Comparison of ENCODE assay signal across 8 mouse cellular contexts in genomic region chr8:70905831-70906736, GRCm38 (mm10). TPM values are rescaled to one million over a fixed set of nuclear protein-coding genes. Genes with fewer than 3 reads are reported as not detected.
DNase-seq lines count a peak whose midpoint lies in the region; ATAC-seq and TF ChIP-seq lines count a peak whose summit lies in the region.

TSS of gene Map1s (plus strand) at chr8:70905932.

- H3K79me2 ChIP-seq in liver, adult 2 months (ENCODE audit: control insufficient read depth, insufficient read depth, low read length) = no peaks in the 10 kb centered on the region

- peaks cover 12% of the 10 kb centered on the region for H3K36me3 ChIP-seq in heart, embryonic 10.5 days
- peaks cover 10% of the 10 kb centered on the region; the same call in 1 of the 2 replicates for H3K36me3 ChIP-seq in kidney, embryonic 15.5 days
- no peaks in the 10 kb centered on the region for H3K36me3 ChIP-seq in liver, adult 2 months (ENCODE audit: control insufficient read depth, insufficient read depth, low read length)

- H3K27ac ChIP-seq in bone marrow, adult 2 months (ENCODE audit: control insufficient read depth, insufficient read depth, low read depth, low read length, poor library complexity) = peak within 1 kb of the TSS; percentile 81
- H3K27ac ChIP-seq in embryonic fibroblast, embryonic 13.5 days (ENCODE audit: insufficient read depth, low read length) = peak within 1 kb of the TSS; percentile 59
- peak within 1 kb of the TSS; percentile 95 for H3K27ac ChIP-seq in heart, embryonic 10.5 days
- peak within 1 kb of the TSS; percentile 93 for H3K27ac ChIP-seq in kidney, embryonic 15.5 days
- H3K27ac ChIP-seq in liver, adult 2 months (replicated peaks; ENCODE audit: insufficient read depth, low read depth, low read length) = no peak within 1 kb of the TSS

- H3K9ac ChIP-seq in kidney, embryonic 15.5 days = peak within 1 kb of the TSS; percentile 87
- peak within 1 kb of the TSS; percentile 83 for H3K9ac ChIP-seq in liver, adult 2 months (ENCODE audit: low read depth, low read length)

- no peak for TF ChIP-seq CTCF in bone marrow, adult 2 months (IDR thresholded peaks at IDR 0.05; ENCODE audit: control insufficient read depth, insufficient read depth, low read length)
- TF ChIP-seq CTCF in embryonic fibroblast, embryonic 13.5 days (IDR thresholded peaks at IDR 0.05; ENCODE audit: borderline replicate concordance, insufficient read depth, low read length) = no peak
- TF ChIP-seq CTCF in liver, adult 2 months (IDR thresholded peaks at IDR 0.05; ENCODE audit: low read depth, low read length) = no peak

- peak; percentile 93 for ATAC-seq in kidney, embryonic 15.5 days (replicated peaks; ENCODE audit: low FRiP score)
- peak; percentile 51 for ATAC-seq in monocyte, adult 5-6 weeks (replicated peaks; ENCODE audit: insufficient number of reproducible peaks, low FRiP score, low TSS enrichment, poor library complexity, severe bottlenecking)

- peak; percentile 93 for DNase-seq in A20 (ENCODE audit: low read depth, low spot score)
- peak; percentile 95 for DNase-seq in heart, embryonic 10.5 days (ENCODE audit: low spot score)
- no peak for DNase-seq in liver, adult 2 months (ENCODE audit: extremely low read depth, low read depth, low spot score)
- DNase-seq in spleen, postnatal 4 days (ENCODE audit: low spot score in 2 of 2) = peak; percentile 79 to 91

- peak within 1 kb of the TSS; percentile 89 for H3K4me3 ChIP-seq in bone marrow, adult 2 months (replicated peaks; ENCODE audit: control insufficient read depth, low read depth, low read length)
- H3K4me3 ChIP-seq in embryonic fibroblast, embryonic 13.5 days (ENCODE audit: insufficient read depth, low read length) = peak within 1 kb of the TSS; percentile 50
- peak within 1 kb of the TSS; percentile 96 for H3K4me3 ChIP-seq in heart, embryonic 10.5 days
- H3K4me3 ChIP-seq in kidney, embryonic 15.5 days (replicated peaks) = peak within 1 kb of the TSS; percentile 93
- H3K4me3 ChIP-seq in liver, adult 2 months (ENCODE audit: insufficient read depth, low read depth, low read length) = peak within 1 kb of the TSS; percentile 94

- peak within 1 kb of the TSS; percentile 93 for H3K4me2 ChIP-seq in kidney, embryonic 15.5 days

- under 1% methylated on average over 81 of the region's 86 CpGs for WGBS in bone marrow, adult 2 months
- under 1% methylated on average over 59 of the region's 86 CpGs for WGBS in heart, embryonic 10.5 days
- under 1% methylated on average over 86 of the region's 86 CpGs for WGBS in kidney, embryonic 15.5 days
- 2% methylated on average over 72 of the region's 86 CpGs for WGBS in liver, adult 2 months

- TF ChIP-seq POLR2A in bone marrow, adult 2 months (IDR thresholded peaks at IDR 0.05; ENCODE audit: borderline replicate concordance, control insufficient read depth, low read depth, low read length) = peak; percentile 62; the same call in 1 of the 2 replicates
- peak; percentile 87 for TF ChIP-seq POLR2A in embryonic fibroblast, embryonic 13.5 days (IDR thresholded peaks at IDR 0.05; ENCODE audit: low read depth, low read length)
- no peak for TF ChIP-seq POLR2A in liver, adult 2 months (IDR thresholded peaks at IDR 0.05; ENCODE audit: extremely low read depth, insufficient read depth, low read length)

- no peaks in the 10 kb centered on the region for H3K9me3 ChIP-seq in heart, embryonic 10.5 days
- H3K9me3 ChIP-seq in kidney, embryonic 15.5 days (replicated peaks) = no peaks in the 10 kb centered on the region

- H3K27me3 ChIP-seq in heart, embryonic 10.5 days (ENCODE audit: insufficient read depth, poor library complexity, severe bottlenecking) = peaks cover 20% of the 10 kb centered on the region; the same call in 1 of the 2 replicates
- peaks cover 11% of the 10 kb centered on the region for H3K27me3 ChIP-seq in kidney, embryonic 15.5 days
- H3K27me3 ChIP-seq in liver, adult 2 months (ENCODE audit: control insufficient read depth, insufficient read depth, low read length) = no peaks in the 10 kb centered on the region

- H3K4me1 ChIP-seq in bone marrow, adult 2 months (ENCODE audit: control insufficient read depth, insufficient read depth, low read length) = peaks cover 5% of the 10 kb centered on the region; the same call in 1 of the 2 replicates
- peaks cover 9% of the 10 kb centered on the region for H3K4me1 ChIP-seq in embryonic fibroblast, embryonic 13.5 days (ENCODE audit: control insufficient read depth, insufficient read depth, low read length)
- peaks cover 26% of the 10 kb centered on the region for H3K4me1 ChIP-seq in heart, embryonic 10.5 days
- peaks cover 19% of the 10 kb centered on the region for H3K4me1 ChIP-seq in kidney, embryonic 15.5 days
- peaks cover 6% of the 10 kb centered on the region; the same call in 1 of the 2 replicates for H3K4me1 ChIP-seq in liver, adult 2 months (ENCODE audit: control insufficient read depth, insufficient read depth, low read length)

RNA-seq across cellular contexts. Expression of gene Map1s, which starts in this region (rescaled TPM):
- 8.9 and 18.9 TPM in 2 replicates for polyA plus RNA-seq in bone marrow, adult 2 months (2011; ENCODE audit: insufficient read depth, insufficient read length, low replicate concordance, missing spikeins)
- polyA plus RNA-seq in embryonic fibroblast, embryonic 13.5 days (2011; ENCODE audit: insufficient read length, low read depth, missing spikeins) = 24.2 and 27.8 TPM in 2 replicates
- 49.6 and 58.4 TPM in 2 replicates for polyA plus RNA-seq in heart, embryonic 10.5 days (2016; fragmentation: Nextera tagmentation; extraction: Ambion mirVana)
- 49.7 and 58.9 TPM in 2 replicates for polyA plus RNA-seq in kidney, embryonic 15.5 days (2015; fragmentation: Nextera tagmentation; extraction: Ambion mirVana)
- 1.8 and 3.0 TPM in 2 replicates for total RNA-seq in liver, adult 2 months (2014; rRNA removed)
- 4.6 and 8.7 TPM in 2 replicates for polyA plus RNA-seq in liver, adult 2 months (2012; rRNA removed)
- total RNA-seq in monocyte, adult 5-6 weeks (2017) = 13.9 to 21.9 TPM (median 17.2 TPM) in 3 replicates
